Mouse (Mus musculus) urinary bladder, postnatal 4 days (tissue): ENCODE measurements around the gene Tubb1.

ENCODE experiments used
- DNase-seq, 2 experiments: peaks; one replicate each; pipeline ENCODE4 v3.0.0; 2021 to 2022; ENCODE audit warnings: low spot score in 2 of 2

The Tubb1 gene

DNA sequence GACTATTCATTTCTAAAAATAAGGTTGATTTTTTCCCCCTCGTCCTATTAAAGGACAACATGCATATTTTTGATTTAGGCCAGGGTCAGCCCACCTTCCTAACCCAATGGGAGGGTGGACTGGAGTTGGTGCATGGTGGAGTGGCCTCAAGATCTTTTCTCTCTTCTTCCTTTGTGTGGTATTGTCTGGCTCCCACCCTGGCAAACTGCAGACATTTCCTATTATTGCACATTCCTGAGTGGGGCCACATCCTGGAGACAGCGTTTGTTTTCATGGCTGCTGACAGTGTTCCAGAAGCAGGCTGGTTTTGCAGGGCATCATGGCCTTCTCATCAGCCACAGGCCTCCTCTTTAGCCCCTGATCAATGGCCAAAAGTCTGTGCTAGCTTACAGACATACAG lies 7.4 kb upstream of the Tubb1 start:
- no peak for DNase-seq

GRCm38 (mm10) chr2:174444359-174444758 lies 6.1 kb upstream of the Tubb1 start:
- DNase-seq, result no peak

- no peak for DNase-seq
Measured at GRCm38 (mm10) chr2:174445018-174445417, 5.5 kb upstream of the Tubb1 start.

- no peak for DNase-seq
Measured at GRCm38 (mm10) chr2:174446492-174446891, 4.0 kb upstream of the Tubb1 start.

GRCm38 (mm10) chr2:174446905-174447304 lies 3.6 kb upstream of the Tubb1 start:
- DNase-seq, result no peak

- DNase-seq, result no peak
Measured at GRCm38 (mm10) chr2:174448405-174448804, 2.1 kb upstream of the Tubb1 start.

- no peak for DNase-seq
Measured at GRCm38 (mm10) chr2:174453681-174454080, 3.2 kb downstream of the Tubb1 start.

- no peak for DNase-seq
Measured at GRCm38 (mm10) chr2:174459365-174459764, 8.9 kb downstream of the Tubb1 start.

- DNase-seq, result no peak
Measured at GRCm38 (mm10) chr2:174463370-174463769, 12.9 kb downstream of the Tubb1 start.

- peak; percentile 93 to 96 for DNase-seq
Measured at GRCm38 (mm10) chr2:174463789-174464523, 13.5 kb downstream of the Tubb1 start, which contains the start of gene Atp5e. Gene Atp5e (minus strand): TSS chr2:174464105.

DNA sequence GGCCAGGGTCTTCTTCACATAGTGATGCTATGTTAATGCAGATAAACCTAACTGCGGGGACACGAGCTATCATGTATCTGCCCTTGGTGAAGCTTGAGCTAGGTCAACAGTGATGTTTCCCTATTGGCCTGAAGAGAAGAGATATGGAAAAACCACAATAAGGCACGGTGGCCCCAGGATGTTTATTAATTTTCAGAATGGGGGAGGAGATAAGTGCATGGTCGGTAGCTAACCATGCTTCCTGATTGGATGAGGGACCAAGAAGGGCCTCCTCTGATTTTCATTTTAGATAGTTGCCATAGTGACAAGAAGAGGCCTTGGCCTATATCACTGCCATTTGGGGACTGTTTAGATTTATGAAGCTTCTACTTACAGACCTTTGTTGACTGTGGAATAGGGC lies 19.8 kb downstream of the Tubb1 start:
- DNase-seq, result no peak

DNA sequence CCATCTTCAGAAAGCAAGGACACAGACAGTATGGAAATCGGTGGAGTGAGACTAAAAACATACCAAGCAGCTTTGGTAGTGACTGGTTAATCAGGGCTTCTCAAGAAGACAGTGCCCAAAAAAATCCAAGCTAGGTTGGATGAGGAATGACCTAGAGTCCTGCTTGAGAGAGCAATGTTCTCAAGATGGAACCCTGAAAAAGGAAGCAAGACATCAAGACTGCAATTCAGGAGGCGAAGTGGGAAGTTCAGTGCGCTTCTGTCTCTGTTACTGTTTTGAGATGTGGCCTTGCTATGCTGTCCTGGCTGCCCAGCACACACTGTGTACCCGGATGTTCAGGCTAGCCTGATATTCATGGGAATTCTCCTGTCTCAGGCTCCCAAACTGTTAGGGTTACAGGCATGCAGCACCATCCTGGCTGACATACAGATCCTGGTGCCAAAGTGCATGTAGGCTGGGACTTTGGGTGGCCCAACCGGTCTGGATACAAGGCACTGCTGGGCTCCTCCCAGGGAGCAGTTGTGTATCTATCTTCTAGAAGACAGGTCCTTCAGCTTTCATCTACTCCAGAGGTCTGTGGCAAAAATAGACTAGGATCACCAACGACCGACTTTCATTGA lies 20.4 kb downstream of the Tubb1 start:
- no peak for DNase-seq

GRCm38 (mm10) chr2:174472407-174472806 lies 21.9 kb downstream of the Tubb1 start:
- peak in 1 of 2 experiments; percentile 63 for DNase-seq

DNA sequence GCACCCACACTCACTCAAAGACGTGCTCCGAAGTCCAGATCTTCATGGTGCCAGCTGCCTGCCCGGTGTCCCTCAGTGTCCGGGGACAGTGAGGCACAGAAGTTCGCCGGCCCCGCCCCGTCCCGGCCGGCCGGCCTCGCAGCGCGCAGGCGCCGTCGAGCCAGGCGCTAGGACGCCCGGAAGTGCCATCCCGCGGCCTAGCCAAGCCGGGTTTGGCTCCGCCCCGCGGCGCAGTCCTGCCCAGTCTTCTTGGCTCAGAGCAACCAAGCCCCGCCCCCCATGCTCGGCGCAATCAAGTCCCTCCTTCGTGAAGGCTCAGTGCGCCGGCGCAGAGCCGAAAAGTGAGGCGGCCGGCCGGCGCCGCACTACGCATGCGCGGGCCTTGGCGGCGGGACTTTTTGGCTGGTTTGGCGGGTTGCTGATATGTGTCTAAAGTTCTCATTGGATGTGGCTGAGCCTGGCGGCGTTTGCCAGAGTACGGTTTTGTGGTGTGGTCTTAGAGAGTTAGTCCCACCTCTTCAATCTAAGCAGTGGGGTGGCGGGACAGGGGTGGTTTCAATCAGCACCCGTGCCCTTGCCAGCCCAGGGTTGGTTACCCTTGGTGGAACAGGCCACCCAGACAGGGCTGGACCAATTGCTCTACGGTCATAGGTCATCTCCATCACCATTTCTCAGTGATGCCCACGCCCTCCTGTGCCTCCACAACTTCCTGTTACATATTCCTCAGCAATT lies 22.5 kb downstream of the Tubb1 start, which contains the start of gene Prelid3b:
Gene Prelid3b, minus strand, starts transcription at position 264 of the 732 bp plus-strand sequence.
- DNase-seq, result peak; percentile 99

- DNase-seq, result no peak
Measured at GRCm38 (mm10) chr2:174473550-174473927, 23.0 kb downstream of the Tubb1 start.

GRCm38 (mm10) chr2:174477543-174478319 lies 27.2 kb downstream of the Tubb1 start:
- no peak for DNase-seq

GRCm38 (mm10) chr2:174478746-174479145 lies 28.3 kb downstream of the Tubb1 start:
- DNase-seq, result no peak

DNA sequence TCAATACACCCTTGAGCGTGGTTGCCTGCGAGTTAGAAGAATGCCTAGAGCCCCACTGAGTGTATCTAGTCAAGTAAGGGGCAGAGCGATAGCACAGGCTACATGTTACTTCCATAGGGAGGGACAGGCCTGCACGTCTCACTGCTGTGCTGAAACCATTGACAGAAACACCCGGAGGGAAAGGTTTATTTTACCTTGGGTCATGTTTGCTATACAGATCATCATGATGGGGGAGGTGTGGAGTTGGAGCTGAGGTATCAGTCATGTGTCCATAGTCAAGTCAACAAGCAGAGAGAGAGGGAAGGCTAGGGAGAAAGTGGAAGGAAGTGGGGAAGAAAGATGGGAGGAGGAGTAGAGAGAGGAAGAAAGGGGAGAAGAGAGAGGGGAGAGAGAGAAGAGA lies 36.5 kb downstream of the Tubb1 start:
- DNase-seq, result no peak

DNA sequence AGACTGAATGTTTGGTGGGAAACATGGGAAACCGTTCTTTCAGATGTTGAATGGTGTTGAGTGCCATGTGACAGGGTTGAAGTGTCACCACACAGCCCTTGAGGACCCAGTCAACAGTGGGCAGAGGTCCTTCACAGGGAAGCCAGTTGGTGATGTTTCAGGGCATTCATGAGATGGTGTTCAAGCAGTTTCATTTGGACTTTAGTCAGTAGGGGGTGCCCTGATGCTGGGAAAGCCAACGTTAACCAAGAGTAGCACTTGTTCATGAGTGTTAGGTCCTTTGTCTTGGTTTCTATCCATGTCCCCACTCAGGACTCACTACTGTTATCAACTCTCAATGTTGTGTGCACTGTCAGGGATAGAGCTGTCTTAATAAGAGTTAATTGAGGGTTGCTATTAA lies 42.4 kb downstream of the Tubb1 start:
- no peak for DNase-seq

GRCm38 (mm10) chr2:174500814-174501503 lies 50.5 kb downstream of the Tubb1 start:
- DNase-seq, result no peak

GRCm38 (mm10) chr2:174501517-174501916 lies 51.0 kb downstream of the Tubb1 start:
- DNase-seq, result no peak
